Mouse (Mus musculus) CD4-positive helper T cell, adult 2 months (primary cell): ENCODE results near the gene Trim3.

ENCODE experiments used
- DNase-seq: peaks from one replicate; pipeline ENCODE4 v3.0.0-alpha.2; 2012; ENCODE audit warnings: low read depth, missing footprints, low spot score

Gene Trim3

GRCm38 (mm10) chr7:105633127-105633800, at the start of gene Trim3:
Gene Trim3, minus strand, starts transcription at chr7:105633571.
- peak; percentile 83 for DNase-seq

GRCm38 (mm10) chr7:105650639-105651435, 17.5 kb upstream of the Trim3 start, which contains the start of gene Dnhd1:
Gene Dnhd1, plus strand, starts transcription at chr7:105650827.
- peak; percentile 78 for DNase-seq

- DNase-seq, result no peak
Measured at GRCm38 (mm10) chr7:105641936-105642335, 8.6 kb upstream of the Trim3 start.

- no peak for DNase-seq
Measured at GRCm38 (mm10) chr7:105640894-105641255, 7.5 kb upstream of the Trim3 start.

- DNase-seq, result peak; percentile 98
Measured at GRCm38 (mm10) chr7:105640233-105640893, 7.0 kb upstream of the Trim3 start, which contains the start of the genes Arfip2 and Gm45799. Gene Arfip2, minus strand, starts transcription at chr7:105640416. Gene Gm45799, plus strand, starts transcription at chr7:105640552.

DNA sequence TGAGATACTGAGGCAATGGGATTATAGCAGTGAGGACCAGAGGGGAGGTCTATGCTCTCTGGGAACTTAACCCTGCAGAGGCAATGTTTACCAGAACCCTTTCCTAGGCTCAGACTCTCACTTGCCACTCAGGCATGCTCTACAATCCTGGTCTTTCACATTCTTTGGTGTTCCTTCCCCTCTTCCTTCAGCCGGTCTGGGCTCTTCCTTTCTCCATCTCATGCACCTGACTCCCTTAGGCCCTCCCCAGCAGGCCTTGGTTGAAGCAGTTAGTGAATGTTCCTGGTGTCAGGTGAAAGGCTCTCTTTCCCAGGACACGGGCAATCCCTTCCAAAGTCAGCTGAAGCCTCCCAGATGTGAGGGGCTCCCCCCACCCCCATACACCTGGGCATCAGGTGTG, 6.4 kb upstream of the Trim3 start, which contains the start of gene Timm10b:
Timm10b (plus strand) TSS at position 301 of the 400 bp plus-strand sequence.
- DNase-seq, result no peak

- DNase-seq, result no peak
Measured at GRCm38 (mm10) chr7:105639304-105639703, 5.9 kb upstream of the Trim3 start.

GRCm38 (mm10) chr7:105638776-105639175, 5.4 kb upstream of the Trim3 start:
- DNase-seq, result no peak

DNA sequence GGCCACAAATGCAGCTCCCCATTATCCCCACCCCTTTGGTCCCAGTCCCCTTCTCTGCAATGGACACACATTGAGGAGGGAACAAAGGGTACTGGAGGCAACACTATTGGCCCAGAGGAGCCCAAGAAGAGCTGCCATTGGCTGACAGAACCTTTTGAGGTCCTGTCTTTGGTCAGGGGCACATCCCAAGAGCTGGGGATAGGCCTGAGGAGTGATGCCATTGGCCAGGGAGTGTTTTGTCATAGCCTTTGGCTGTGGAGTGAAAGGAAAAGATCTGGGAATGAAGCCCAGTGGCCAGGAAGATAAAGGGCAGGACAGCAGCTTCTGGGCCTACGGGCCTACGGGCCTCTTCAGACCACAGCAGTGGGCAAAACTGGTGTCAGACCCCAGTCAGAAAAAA, 2.4 kb upstream of the Trim3 start:
- DNase-seq, result no peak

DNA sequence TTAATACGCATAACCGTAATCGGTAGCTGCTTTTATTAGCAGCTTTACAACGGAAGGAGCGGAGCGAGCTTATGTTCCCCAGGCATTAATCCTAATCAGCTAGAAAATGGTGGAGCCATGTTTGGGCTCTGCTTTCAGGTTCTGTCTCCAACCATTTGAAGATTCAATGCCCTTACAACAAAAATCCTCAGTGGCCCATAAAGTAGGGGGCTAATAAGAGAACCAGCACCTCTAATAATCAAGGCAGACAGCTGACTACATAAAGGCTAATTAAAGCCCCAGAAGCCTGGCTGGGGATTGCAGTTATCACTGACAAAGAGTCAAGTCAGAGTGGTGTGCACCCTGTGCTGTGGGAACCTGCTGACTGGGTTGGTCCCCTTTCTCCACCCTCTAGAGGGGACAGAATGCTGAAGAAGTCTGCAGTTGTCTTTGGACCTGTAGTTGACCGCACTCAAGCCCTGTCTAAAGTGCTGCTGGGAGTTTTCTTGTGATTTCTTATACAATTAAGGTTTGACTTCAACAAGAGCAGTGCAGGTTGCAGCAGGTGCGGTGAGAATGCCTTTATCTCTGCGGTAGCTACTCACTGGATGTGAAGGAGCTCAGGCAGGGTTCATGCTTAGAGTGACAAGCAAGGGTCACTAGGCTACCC, 1.0 kb upstream of the Trim3 start:
- DNase-seq, result no peak

- no peak for DNase-seq
Measured at GRCm38 (mm10) chr7:105633801-105634135, 397 bp upstream of the Trim3 start.

GRCm38 (mm10) chr7:105632551-105632972, 809 bp downstream of the Trim3 start:
- peak; percentile 10 for DNase-seq

GRCm38 (mm10) chr7:105628633-105629032, 4.7 kb downstream of the Trim3 start:
- no peak for DNase-seq

GRCm38 (mm10) chr7:105625397-105625796, 8.0 kb downstream of the Trim3 start:
- no peak for DNase-seq

DNA sequence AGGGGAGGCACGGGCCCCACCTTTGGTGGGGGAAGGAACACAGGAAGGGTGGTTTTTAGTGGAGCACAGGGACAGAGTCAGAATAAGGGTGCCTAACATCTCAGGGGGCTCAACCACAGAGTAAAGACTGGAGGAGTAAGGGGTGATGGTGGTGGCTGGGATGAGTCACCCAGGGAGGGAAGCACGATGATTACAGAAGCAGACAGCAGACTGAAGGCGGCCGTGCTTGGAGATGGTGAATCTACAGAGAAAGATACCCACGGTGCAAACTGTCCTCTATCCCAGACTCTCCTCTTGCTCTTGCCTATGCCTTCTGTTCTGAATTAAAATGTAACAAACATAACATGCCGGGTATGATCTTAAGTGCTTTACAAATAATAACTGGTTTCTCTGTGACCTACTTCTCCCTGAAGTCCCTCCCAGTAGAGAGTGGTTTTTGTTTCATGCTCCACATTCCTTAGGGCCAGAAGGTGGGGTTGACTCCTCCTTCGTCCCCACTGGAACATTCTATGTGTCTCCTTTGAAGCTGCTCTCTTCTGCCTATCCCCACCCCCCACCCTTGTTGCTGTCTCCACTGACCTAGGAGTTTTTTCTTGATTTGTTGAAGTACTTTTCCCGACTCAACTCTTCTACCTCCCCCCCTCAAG, 11.6 kb downstream of the Trim3 start:
- no peak for DNase-seq

GRCm38 (mm10) chr7:105621053-105621452, 12.3 kb downstream of the Trim3 start:
- no peak for DNase-seq

GRCm38 (mm10) chr7:105619701-105620100, 13.7 kb downstream of the Trim3 start:
- no peak for DNase-seq

- no peak for DNase-seq
Measured at GRCm38 (mm10) chr7:105617810-105618209, 15.6 kb downstream of the Trim3 start.

- DNase-seq, result no peak
Measured at GRCm38 (mm10) chr7:105616561-105616960, 16.8 kb downstream of the Trim3 start.

DNA sequence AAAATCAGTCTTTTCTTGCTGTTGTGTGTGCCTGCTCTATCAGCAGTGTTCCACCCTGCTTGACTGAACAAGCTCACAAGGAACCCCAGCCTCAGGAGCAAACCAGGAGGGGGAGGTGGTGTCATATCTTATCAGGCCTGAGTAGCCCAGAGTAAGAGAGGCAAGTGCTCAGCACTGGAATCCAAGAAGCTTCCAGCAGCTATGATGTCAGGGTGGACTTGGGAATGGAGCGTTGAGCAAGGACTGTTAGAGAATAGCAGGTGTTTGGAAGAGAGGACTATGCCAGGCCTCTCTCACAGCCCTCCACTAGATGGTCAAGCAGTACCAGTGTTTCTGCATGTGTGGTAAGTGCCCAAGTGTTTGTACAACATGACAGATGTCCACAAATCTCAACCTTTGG, 17.7 kb downstream of the Trim3 start:
- DNase-seq, result no peak

DNA sequence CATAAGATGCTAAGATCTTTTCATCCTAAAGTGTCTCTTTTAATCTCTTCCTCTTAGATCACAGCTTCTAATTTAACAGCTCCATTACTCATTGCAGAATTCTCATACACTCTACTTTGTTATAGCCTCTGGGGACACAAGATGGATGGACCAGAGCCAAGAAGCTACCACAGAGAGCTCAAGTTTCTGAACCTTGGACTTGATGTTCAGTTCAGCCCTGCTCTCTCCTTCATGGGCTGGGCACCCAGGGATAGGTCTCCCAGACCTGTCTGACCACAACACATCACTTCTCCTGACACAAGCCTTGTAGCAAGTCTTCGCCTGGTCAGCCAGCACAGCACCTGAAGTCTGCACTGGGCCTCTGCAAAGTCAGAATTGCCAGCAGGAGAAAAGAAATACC, 19.0 kb downstream of the Trim3 start:
- no peak for DNase-seq
